Mouse (Mus musculus) lung, adult 2 months (tissue): ENCODE data around the gene Arid5a. TPM values are rescaled to one million over a fixed set of nuclear protein-coding genes. Genes with fewer than 3 reads are reported as not detected.

Source experiments
- DNase-seq: peaks from one replicate; pipeline ENCODE4 v3.0.0; 2022
- H3K4me1 ChIP-seq: fragments of 200-500 bp; 2 replicates; pipeline ENCODE4 v1.6.1; 2011; ENCODE audit warnings: low read length; ENCODE audit not compliant: control insufficient read depth, insufficient read depth
- H3K4me3 ChIP-seq: fragments of 200-500 bp; replicated peaks from 2 replicates; pipeline ENCODE3; 2011; ENCODE audit warnings: low read depth, mild to moderate bottlenecking, control low read depth, low read length; ENCODE audit errors: extremely low read depth
- CTCF ChIP-seq: fragments of 200-500 bp; IDR thresholded peaks from 2 replicates; pipeline ENCODE4 v1.5.1; 2011; ENCODE audit warnings: mild to moderate bottlenecking, low read length, control low read depth; ENCODE audit not compliant: insufficient read depth
- POLR2A ChIP-seq: fragments of 200-500 bp; IDR thresholded peaks from 2 replicates; pipeline ENCODE4 v1.6.1; 2011; ENCODE audit warnings: low read depth, mild to moderate bottlenecking, control low read depth, low read length, borderline replicate concordance; ENCODE audit errors: extremely low read depth
- WGBS: fragments of 180-500 bp; shearing (Covaris S2); methylation state at CpG from one replicate; pipeline ENCODE4 v1.1.7; 2018; 5-methylcytosine and 5-hydroxymethylcytosine counted together
- polyA plus RNA-seq: library from polyadenylated mRNA; depleted of rRNA; stranded (reverse); fragments of >200 nt; gene quantifications from 2 replicates; pipeline ENCODE4 v1.2.3, GENCODE M21; 2012

The Arid5a gene
- polyA plus RNA-seq, 1 experiment, result 11.2 TPM

GRCm38 (mm10) chr1:36281849-36282248 is 25.7 kb upstream of the Arid5a start:
- WGBS, result 75% methylated on average over 6 of the region's 6 CpGs
- DNase-seq, result no peak
- TF ChIP-seq POLR2A, result no peak
- TF ChIP-seq CTCF, result no peak

DNA sequence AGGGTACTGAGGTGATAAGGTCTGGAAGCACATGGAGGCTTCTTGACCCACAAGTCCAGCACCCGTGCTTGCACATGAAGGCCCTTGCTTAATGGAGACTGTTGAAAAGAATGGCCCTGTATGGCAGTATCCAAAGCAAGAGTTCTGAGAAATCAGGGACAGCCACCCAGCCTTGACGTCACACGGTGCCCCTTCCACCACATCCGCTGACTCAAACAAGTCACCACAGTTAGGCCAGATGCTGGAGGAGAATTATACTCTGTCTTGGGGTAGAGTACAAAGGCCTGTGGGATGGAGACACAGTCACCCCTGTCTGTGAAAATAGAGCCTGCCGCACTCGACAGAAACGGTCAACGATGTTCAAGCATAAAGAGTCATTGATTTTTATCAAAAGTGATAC is 14.1 kb upstream of the Arid5a start:
- TF ChIP-seq POLR2A, result no peak
- no peak for TF ChIP-seq CTCF
- DNase-seq, result no peak
- WGBS, result 87% methylated on average over 8 of the region's 8 CpGs

More at GRCm38 (mm10) chr1:36281849-36282248, 25.7 kb upstream of the Arid5a start:
- H3K4me1 ChIP-seq, result no peaks in the 10 kb centered on the region
- no peak overlapping the region for H3K4me3 ChIP-seq

GRCm38 (mm10) chr1:36294402-36294801 is 13.1 kb upstream of the Arid5a start:
- no peak for DNase-seq
- no peak overlapping the region for H3K4me3 ChIP-seq
- 61% methylated on average over 3 of the region's 3 CpGs for whole genome bisulfite sequencing

More for the DNA sequence above, 14.1 kb upstream of the Arid5a start:
- H3K4me3 ChIP-seq, result no peak overlapping the region
- no peaks in the 10 kb centered on the region for H3K4me1 ChIP-seq

GRCm38 (mm10) chr1:36296466-36297149 is 10.9 kb upstream of the Arid5a start:
- no peak for DNase-seq
- no peak for TF ChIP-seq POLR2A
- TF ChIP-seq CTCF, result no peak

More at GRCm38 (mm10) chr1:36294402-36294801, 13.1 kb upstream of the Arid5a start:
- H3K4me1 ChIP-seq, result no peaks in the 10 kb centered on the region
- TF ChIP-seq POLR2A (no peak), CTCF (no peak)

DNA sequence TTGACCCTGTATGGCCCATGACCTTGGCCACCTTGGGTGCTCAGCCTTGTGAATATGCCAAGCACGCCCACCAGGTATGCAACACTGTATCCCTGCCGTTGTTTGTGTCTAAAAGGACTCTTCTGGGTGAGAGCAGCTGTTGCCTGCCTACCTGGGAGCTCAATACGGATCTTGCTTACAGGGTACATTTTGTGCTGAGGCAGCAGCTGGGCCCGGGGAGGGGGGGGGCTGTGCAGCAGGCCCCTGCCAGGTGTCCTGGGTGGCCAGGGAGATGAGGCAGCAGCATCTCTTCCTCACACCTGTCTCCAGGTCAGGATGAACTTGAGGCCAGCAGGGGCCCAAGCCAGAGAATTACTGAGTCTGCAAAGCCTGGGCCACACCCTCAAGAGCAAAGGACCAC is 9.4 kb upstream of the Arid5a start:
- 73% methylated on average over 4 of the region's 4 CpGs for WGBS
- no peak for DNase-seq
- TF ChIP-seq POLR2A (no peak), CTCF (no peak)
- H3K4me1 ChIP-seq, result peaks cover 2% of the 10 kb centered on the region; the same call in 1 of the 2 replicates
- no peak overlapping the region for H3K4me3 ChIP-seq

More at GRCm38 (mm10) chr1:36296466-36297149, 10.9 kb upstream of the Arid5a start:
- Histone ChIP-seq H3K4me3 (no peak overlapping the region), H3K4me1 (no peaks in the 10 kb centered on the region)
- 50% methylated on average over 9 of the region's 9 CpGs for WGBS

DNA sequence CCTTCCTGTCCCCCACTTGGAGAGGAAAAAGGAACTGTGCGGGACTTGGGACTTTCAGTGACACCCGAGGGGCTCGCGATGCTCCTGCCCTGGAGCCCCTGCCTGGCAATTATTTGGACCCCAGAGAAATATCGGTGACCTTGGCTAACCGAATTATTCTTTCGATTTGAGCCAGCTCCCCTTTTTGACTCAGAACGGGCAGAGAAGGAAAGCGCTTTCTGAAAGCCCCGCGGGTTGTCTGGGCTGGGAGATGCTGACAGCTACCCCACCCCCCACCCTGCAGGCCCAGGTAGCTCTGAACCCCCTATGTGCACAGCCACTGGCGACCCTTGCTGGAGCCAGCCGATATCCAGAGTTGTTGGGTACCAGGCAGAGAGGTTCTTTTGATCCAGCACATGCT is 8.4 kb upstream of the Arid5a start:
- DNase-seq, result no peak
- TF ChIP-seq CTCF (no peak), POLR2A (no peak)

DNA sequence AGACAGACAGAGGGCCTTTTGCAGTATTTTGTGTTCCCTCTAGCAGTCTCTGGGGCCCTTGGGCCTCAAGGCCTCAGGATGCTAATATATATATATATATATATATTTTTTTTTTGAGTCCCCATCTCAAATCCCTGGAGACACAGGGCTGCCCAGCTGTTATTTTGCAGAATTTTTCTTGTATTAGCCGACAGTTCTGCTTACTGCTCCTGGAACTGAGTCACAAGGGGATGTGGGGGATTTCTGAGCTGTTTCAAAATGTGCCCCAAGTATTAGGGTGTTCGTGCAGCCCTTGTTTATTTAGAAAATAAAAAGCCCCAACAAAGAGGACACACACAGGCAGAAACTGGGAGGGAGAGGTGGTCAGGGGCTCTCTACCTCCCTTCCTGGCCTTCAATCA is 7.9 kb upstream of the Arid5a start:
- DNase-seq, result no peak
- H3K4me1 ChIP-seq, result peaks cover 3% of the 10 kb centered on the region; the same call in 1 of the 2 replicates
- 69% methylated on average over 2 of the region's 2 CpGs for WGBS
- no peak overlapping the region for H3K4me3 ChIP-seq
- no peak for TF ChIP-seq POLR2A
- no peak for TF ChIP-seq CTCF

More for the DNA sequence above, 8.4 kb upstream of the Arid5a start:
- no peak overlapping the region for H3K4me3 ChIP-seq
- H3K4me1 ChIP-seq, result peaks cover 3% of the 10 kb centered on the region; the same call in 1 of the 2 replicates
- WGBS, result 41% methylated on average over 13 of the region's 13 CpGs

DNA sequence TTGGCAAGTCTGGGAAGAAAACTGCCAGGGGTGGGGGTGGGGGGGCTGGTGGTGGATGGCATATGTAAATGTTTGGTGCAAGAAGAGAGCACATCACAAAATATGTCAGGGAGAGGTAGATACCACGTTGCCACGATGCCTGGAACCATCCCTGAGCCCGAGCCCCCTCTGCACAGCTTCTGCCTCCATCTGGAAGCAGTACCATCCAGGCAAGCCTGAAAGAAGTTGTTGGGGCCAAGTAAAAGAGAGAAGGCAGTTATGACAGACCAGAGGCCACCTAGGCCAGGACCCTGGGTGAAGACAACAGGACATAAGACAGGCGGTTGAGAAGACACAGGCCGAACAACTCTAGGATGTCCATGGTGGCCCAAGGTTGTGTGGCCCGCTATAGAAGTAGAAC is 7.0 kb upstream of the Arid5a start:
- no peak for DNase-seq
- Histone ChIP-seq H3K4me3 (no peak overlapping the region), H3K4me1 (peaks cover 3% of the 10 kb centered on the region; the same call in 1 of the 2 replicates)
- WGBS, result 90% methylated on average over 6 of the region's 6 CpGs
- TF ChIP-seq POLR2A (no peak), CTCF (no peak)

DNA sequence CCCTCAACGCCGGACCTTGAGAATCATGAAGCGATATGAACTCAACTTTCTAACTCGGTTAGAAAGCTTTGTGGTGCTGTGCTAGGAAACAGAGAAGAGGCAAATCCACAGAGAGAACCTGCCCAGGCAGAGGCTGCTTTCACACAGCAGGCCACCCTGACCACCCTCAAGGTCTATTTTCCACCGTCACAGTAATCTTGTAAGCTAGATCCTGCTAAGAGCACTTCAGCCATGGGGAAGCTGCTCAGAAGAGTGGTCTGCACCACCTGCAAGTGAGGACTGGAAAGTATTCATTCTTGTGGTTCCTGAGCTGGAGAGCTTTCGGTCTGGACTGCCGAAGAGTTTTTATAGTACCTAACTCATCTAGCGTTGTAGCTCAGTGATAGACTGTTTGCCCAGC is 5.3 kb upstream of the Arid5a start:
- Histone ChIP-seq H3K4me3 (no peak overlapping the region), H3K4me1 (peaks cover 3% of the 10 kb centered on the region; the same call in 1 of the 2 replicates)
- no peak for TF ChIP-seq POLR2A
- no peak for TF ChIP-seq CTCF
- 74% methylated on average over 8 of the region's 8 CpGs for WGBS
- no peak for DNase-seq

DNA sequence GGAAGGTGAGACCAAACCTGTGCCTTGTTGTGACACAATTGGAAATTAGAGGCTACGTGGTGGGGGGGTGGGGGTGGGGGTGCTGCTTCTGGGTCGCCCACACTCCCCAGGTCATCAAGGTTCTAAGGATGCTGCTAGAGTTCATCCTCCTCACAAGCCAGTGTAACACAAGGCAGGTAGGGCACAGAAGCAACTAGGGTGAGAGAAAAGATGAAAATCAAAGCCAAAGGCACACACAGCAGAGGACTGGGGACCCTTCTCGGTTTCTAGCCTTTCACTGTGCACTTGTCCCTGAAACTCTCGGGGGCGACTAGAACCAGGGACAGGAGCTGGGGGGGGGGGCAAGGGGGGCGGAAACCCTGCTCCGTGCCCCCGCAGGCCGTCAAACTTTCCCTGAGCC is 4.6 kb upstream of the Arid5a start:
- WGBS, result 12% methylated on average over 9 of the region's 9 CpGs

More for the DNA sequence above, 4.6 kb upstream of the Arid5a start:
- Histone ChIP-seq H3K4me3 (peak overlapping the region; percentile 35), H3K4me1 (peaks cover 3% of the 10 kb centered on the region; the same call in 1 of the 2 replicates)
- no peak for DNase-seq
- no peak for TF ChIP-seq CTCF
